Mouse (Mus musculus) stomach, embryonic 14.5 days (tissue): Measurements from ENCODE around the gene Zfp462. TPM values are rescaled to one million over a fixed set of nuclear protein-coding genes. Genes with fewer than 3 reads are reported as not detected.

Source experiments
- ATAC-seq: fragments of 200-750 bp; cut with Nextera tagmentation; 2 replicates; pipeline ENCODE4 v1.8.0; 2017; ENCODE audit warnings: low read depth, moderate TSS enrichment; ENCODE audit not compliant: insufficient number of reproducible peaks, insufficient read depth, low FRiP score
- H3K27ac ChIP-seq: fragments of 300-500 bp; sonication (generic); 2 replicates; pipeline ENCODE4 v1.5.1; 2014; ENCODE audit warnings: mild to moderate bottlenecking, low read length, moderate library complexity, mixed read lengths
- H3K27me3 ChIP-seq: fragments of 300-500 bp; sonication (generic); 2 replicates; pipeline ENCODE4 v1.6.1; 2014; ENCODE audit warnings: low read length, control low read depth, mixed read lengths; ENCODE audit not compliant: control insufficient read depth, insufficient read depth
- H3K36me3 ChIP-seq: fragments of 300-500 bp; sonication (generic); 2 replicates; pipeline ENCODE4 v1.6.1; 2014; ENCODE audit warnings: mild to moderate bottlenecking, control low read depth, low read length, moderate library complexity, mixed read lengths; ENCODE audit not compliant: control insufficient read depth, insufficient read depth
- H3K4me1 ChIP-seq: fragments of 300-500 bp; sonication (generic); 2 replicates; pipeline ENCODE4 v1.6.1; 2014; ENCODE audit warnings: low read length, control low read depth, mixed read lengths; ENCODE audit not compliant: control insufficient read depth, insufficient read depth
- H3K4me2 ChIP-seq: fragments of 300-500 bp; sonication (generic); replicated peaks from 2 replicates; pipeline ENCODE4 v1.6.1; 2014; ENCODE audit warnings: low read depth, low read length, control low read depth
- H3K4me3 ChIP-seq: fragments of 300-500 bp; sonication (generic); 2 replicates; pipeline ENCODE4 v1.5.1; 2014; ENCODE audit warnings: low read depth, low read length, control low read depth
- H3K9ac ChIP-seq: fragments of 300-500 bp; sonication (generic); replicated peaks from 2 replicates; pipeline ENCODE4 v1.6.1; 2014; ENCODE audit warnings: low read depth, mild to moderate bottlenecking, control low read depth, low read length, moderate library complexity, mixed read lengths
- H3K9me3 ChIP-seq: fragments of 300-500 bp; sonication (generic); 2 replicates; pipeline ENCODE4 v1.6.1; 2016; ENCODE audit warnings: low read depth, low read length, control low read depth; ENCODE audit not compliant: control insufficient read depth
- WGBS: fragments of 180-500 bp; shearing (Covaris S2); extraction: QIAGEN DNeasy Blood & Tissue Kit; methylation state at CpG from one replicate; pipeline ENCODE4 v1.1.7; 2014; 5-methylcytosine and 5-hydroxymethylcytosine counted together
- polyA plus RNA-seq: library from polyadenylated mRNA; unstranded; fragments of >200 nt; fragmentation: Nextera tagmentation; extraction: Ambion mirVana; gene quantifications from 2 replicates; pipeline ENCODE4 v1.2.1, GENCODE M21; 2014

Zfp462 gene
- polyA plus RNA-seq, 1 experiment from 2014 or later, result 6.9 TPM

GRCm38 (mm10) chr4:54947991-54948615 is 3.3 kb downstream of the Zfp462 start:
- H3K4me3 ChIP-seq, result peak overlapping the region; percentile 76
- peak overlapping the region; percentile 98 for H3K27ac ChIP-seq
- no peaks in the 10 kb centered on the region for H3K27me3 ChIP-seq
- H3K9ac ChIP-seq, result peak overlapping the region; percentile 84
- peak overlapping the region; percentile 81 for H3K4me2 ChIP-seq
- WGBS, result 1% methylated on average over 24 of the region's 25 CpGs
- no peaks in the 10 kb centered on the region for H3K9me3 ChIP-seq
- ATAC-seq, result peak; percentile 51; the same call in 1 of the 2 replicates
- H3K36me3 ChIP-seq, result no peaks in the 10 kb centered on the region
- H3K4me1 ChIP-seq, result peaks cover 6% of the 10 kb centered on the region; the same call in 1 of the 2 replicates

DNA sequence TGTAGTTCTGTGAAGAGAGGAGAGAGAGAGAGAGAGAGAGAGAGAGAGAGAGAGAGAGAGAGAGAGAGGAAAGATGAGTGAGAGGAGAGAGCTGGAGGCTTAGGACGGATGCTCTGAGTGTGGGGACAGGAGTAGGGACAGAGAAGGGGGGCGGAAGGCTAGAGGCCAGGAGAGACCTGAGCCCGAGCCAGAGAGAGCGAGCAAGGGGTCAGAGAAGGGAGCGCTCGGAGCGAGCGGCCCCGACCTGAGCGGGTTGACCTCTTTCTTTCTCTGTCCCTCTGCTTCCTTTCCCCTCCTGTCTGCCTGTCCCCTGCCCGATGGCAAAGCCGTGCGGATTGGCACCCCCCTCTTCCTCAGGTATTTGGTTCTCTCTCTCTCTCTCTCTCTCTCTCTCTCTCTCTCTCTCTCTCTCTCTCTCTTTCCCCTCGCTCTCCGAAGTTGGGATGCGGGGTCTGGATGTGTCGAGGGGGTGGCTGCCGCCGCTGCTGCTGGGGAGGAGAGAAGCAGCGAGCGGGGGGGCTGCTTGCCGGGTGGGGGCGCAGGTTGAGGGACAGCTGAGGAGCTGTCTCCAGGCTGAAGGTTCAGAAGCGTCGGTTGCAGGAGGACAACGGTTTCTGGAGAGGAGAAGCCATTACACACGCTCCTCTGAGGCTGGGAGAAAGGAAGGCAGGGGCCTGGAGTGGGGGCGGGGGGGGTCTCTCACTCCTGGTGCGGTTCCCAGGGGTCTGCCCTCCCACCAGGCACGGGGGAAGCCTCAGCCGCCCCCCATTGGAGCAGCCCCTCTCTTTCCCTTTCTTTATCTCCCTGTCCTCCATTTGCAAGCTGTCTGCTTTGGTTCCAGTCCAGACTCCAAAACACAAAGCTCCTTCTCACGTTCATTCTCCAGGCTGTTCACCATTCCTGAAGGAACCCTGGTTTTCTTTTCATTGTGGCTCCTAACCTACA is 4.0 kb downstream of the Zfp462 start:
- Histone ChIP-seq H3K36me3 (no peaks in the 10 kb centered on the region), H3K9ac (peak overlapping the region; percentile 84), H3K4me3 (peak overlapping the region; percentile 76), H3K27ac (peak overlapping the region; percentile 98), H3K27me3 (no peaks in the 10 kb centered on the region), H3K4me2 (peak overlapping the region; percentile 81), H3K9me3 (no peaks in the 10 kb centered on the region), H3K4me1 (peaks cover 10% of the 10 kb centered on the region; the same call in 1 of the 2 replicates)
- ATAC-seq, result peak; percentile 47
- WGBS, result under 1% methylated on average over 32 of the region's 32 CpGs

DNA sequence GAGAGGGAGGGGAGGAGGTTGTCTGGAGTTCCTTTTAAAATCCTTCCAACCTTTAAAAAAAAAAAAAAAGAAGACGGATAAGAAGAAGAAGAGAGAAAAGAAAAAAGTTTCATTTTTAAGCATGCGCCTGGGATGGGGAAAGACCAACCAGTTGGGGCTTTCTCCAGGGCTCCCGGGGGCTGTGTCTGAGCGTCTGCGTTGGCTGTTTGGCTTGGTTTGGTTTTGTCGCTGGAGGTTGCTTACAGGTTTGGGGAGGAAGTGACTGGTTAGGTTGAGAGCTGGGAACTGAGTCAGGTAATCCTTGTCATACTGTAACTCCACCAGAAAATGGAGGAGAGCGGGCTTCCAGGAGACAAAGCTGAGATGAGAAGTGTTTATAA is 4.7 kb downstream of the Zfp462 start:
- no peak for ATAC-seq
- H3K9me3 ChIP-seq, result no peaks in the 10 kb centered on the region
- H3K4me3 ChIP-seq, result peak overlapping the region; percentile 76
- H3K4me1 ChIP-seq, result peaks cover 14% of the 10 kb centered on the region; the same call in 1 of the 2 replicates
- H3K27me3 ChIP-seq, result no peaks in the 10 kb centered on the region
- WGBS, result 4% methylated on average over 7 of the region's 7 CpGs
- no peaks in the 10 kb centered on the region for H3K36me3 ChIP-seq
- H3K4me2 ChIP-seq, result peak overlapping the region; percentile 81
- H3K27ac ChIP-seq, result peak overlapping the region; percentile 98
- peak overlapping the region; percentile 84 for H3K9ac ChIP-seq

DNA sequence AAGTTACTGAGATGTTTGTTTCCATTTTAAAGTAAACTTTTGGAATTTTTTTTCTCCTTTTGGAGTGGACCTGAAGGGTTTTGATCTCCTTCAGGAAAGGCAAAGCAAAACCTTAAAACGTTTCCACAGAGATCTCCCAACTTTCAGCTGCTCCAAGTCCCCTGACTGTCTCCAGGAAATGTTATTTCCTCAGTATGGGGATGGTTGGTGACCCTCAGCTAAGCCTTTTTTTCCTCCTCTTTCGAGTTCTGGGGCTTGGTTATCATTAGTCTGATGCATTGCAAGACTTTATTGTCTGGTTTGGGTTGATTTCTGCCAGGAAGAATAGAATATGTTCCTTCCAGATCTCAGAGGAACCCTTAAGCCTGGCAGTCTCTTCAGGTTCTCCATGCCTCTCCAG is 5.3 kb downstream of the Zfp462 start:
- ATAC-seq, result no peak
- H3K9me3 ChIP-seq, result no peaks in the 10 kb centered on the region
- WGBS, result 13% methylated on average over 2 of the region's 2 CpGs
- H3K36me3 ChIP-seq, result no peaks in the 10 kb centered on the region
- peak overlapping the region; percentile 81 for H3K4me2 ChIP-seq
- peak overlapping the region; percentile 76 for H3K4me3 ChIP-seq
- H3K27ac ChIP-seq, result peak overlapping the region; percentile 98; the same call in 1 of the 2 replicates
- peaks cover 14% of the 10 kb centered on the region; the same call in 1 of the 2 replicates for H3K4me1 ChIP-seq
- H3K27me3 ChIP-seq, result no peaks in the 10 kb centered on the region
- H3K9ac ChIP-seq, result 0 out of 2 replicates have a peak overlapping the region, but pooled peaks have one; percentile 84

DNA sequence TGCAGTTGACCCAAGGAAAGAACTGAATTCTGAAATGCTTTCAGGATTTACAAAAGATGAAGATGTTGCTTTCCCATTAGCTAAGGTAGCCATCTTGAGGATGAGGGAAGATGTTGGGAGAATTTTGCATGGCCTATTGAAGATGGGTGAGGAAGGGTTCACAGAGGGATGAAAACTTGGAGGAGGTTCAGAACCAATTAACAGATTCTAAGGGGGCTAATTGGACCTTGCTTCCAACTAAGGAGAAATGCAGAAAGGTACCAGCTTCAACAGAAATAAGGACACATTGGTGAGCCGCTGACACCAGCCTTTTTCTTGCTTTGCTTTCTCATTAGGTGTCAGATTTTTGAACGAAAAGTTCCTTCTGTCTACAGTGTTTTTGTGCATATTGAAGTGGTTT is 6.0 kb downstream of the Zfp462 start:
- ATAC-seq, result no peak
- Histone ChIP-seq H3K9ac (no peak overlapping the region), H3K9me3 (no peaks in the 10 kb centered on the region), H3K36me3 (no peaks in the 10 kb centered on the region), H3K4me2 (0 out of 2 replicates have a peak overlapping the region, but pooled peaks have one; percentile 81), H3K27me3 (no peaks in the 10 kb centered on the region), H3K4me3 (no peak overlapping the region), H3K27ac (no peak overlapping the region), H3K4me1 (peaks cover 14% of the 10 kb centered on the region; the same call in 1 of the 2 replicates)
- 78% methylated on average over 2 of the region's 2 CpGs for WGBS

DNA sequence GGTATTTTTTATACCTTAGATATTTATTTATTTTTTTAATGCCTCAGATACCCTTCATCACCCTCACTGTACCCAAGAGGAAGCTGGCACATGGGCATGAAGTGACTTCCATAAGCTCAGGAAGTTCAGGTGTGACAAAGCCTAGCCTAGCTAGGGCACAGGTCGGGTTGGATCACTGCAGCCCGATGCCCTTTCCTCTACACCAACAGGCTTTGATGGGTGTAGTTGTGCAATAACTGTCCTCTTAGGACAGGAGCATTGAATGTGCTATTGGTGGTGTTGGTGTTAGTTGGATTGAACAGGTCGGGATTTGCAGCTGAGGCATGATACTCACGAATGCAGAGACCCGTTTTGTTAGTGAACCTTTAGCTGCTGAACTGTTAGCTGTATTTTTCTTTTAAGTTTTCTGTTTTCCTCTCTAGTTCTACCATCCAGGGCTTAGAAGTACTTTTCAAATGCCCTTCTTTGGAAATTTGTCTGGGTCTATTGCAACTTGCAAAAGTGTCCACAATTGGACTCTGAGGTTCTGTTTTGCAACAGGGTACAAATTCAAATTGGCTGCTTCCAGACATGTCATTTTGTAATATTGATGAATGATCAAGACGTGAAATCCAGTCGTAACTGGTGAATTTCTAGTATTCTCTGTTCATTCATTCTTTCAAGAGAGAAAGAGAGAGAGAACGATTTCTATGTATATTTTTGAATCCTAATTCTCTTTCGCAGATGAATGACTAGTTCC is 9.0 kb downstream of the Zfp462 start:
- no peak overlapping the region for H3K4me3 ChIP-seq
- peaks cover 14% of the 10 kb centered on the region; the same call in 1 of the 2 replicates for H3K4me1 ChIP-seq
- H3K27me3 ChIP-seq, result no peaks in the 10 kb centered on the region
- no peaks in the 10 kb centered on the region for H3K9me3 ChIP-seq
- no peak overlapping the region for H3K27ac ChIP-seq
- no peak overlapping the region for H3K4me2 ChIP-seq
- no peak for ATAC-seq
- H3K36me3 ChIP-seq, result no peaks in the 10 kb centered on the region
- no peak overlapping the region for H3K9ac ChIP-seq
- 75% methylated on average over 9 of the region's 9 CpGs for WGBS

GRCm38 (mm10) chr4:54954455-54954854 is 9.6 kb downstream of the Zfp462 start:
- Histone ChIP-seq H3K9ac (no peak overlapping the region), H3K36me3 (no peaks in the 10 kb centered on the region), H3K9me3 (no peaks in the 10 kb centered on the region), H3K4me2 (no peak overlapping the region), H3K4me1 (peaks cover 14% of the 10 kb centered on the region; the same call in 1 of the 2 replicates), H3K4me3 (no peak overlapping the region), H3K27me3 (no peaks in the 10 kb centered on the region), H3K27ac (no peak overlapping the region; the same call in 1 of the 2 replicates)
- 31% methylated on average over 3 of the region's 3 CpGs for WGBS
- no peak for ATAC-seq

DNA sequence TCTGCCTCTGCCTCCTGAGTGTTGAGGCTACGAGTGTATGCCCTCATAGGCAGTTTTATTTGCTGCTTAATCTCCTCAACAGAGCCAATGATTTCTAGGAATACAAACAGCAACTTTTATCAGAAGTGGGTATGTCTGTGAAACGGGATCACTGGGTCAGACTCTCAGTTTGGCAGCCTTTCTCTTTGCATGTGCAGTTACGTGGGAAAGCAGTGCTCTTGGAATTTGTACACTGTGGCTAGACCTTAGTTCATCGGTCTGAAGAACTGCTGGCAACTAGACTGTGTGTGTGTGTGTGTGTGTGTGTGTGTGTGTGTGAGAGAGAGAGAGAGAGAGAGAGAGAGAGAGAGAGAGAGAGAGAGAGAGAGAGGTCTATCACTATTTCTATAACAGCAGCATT is 15.9 kb downstream of the Zfp462 start:
- Histone ChIP-seq H3K4me1 (peaks cover 7% of the 10 kb centered on the region), H3K9me3 (no peaks in the 10 kb centered on the region), H3K9ac (no peak overlapping the region), H3K36me3 (no peaks in the 10 kb centered on the region), H3K27me3 (no peaks in the 10 kb centered on the region), H3K4me3 (no peak overlapping the region), H3K27ac (no peak overlapping the region), H3K4me2 (no peak overlapping the region)
- WGBS, result 76% methylated on average over 4 of the region's 4 CpGs
- ATAC-seq, result no peak
